Mouse (Mus musculus) gastrocnemius, postnatal 25 days (tissue): ENCODE measurements around the gene Plekha7. TPM values are rescaled to one million over a fixed set of nuclear protein-coding genes. Genes with fewer than 3 reads are reported as not detected.

Experiments used
- DNase-seq: peaks from one replicate; pipeline ENCODE4 v3.0.0; 2022
- total RNA-seq, 2 experiments: library from RNA; stranded (reverse); gene quantifications; 1 replicate in 1 of 2; 2 replicates in 1 of 2; pipeline ENCODE4 v1.2.3; 2021

Plekha7 gene
- total RNA-seq, 2 experiments from 2014 or later, result 1.4 to 1.7 TPM

- no peak for DNase-seq
Observed at GRCm38 (mm10) chr7:116221883-116222282, 86.3 kb downstream of the Plekha7 start.

- DNase-seq, result no peak
Observed at GRCm38 (mm10) chr7:116220103-116220707, 88.0 kb downstream of the Plekha7 start.

- no peak for DNase-seq
Observed at GRCm38 (mm10) chr7:116217747-116218146, 90.4 kb downstream of the Plekha7 start.

GRCm38 (mm10) chr7:116211904-116212303 lies 96.3 kb downstream of the Plekha7 start:
- no peak for DNase-seq

GRCm38 (mm10) chr7:116209926-116210631 lies 98.1 kb downstream of the Plekha7 start:
- DNase-seq, result no peak

GRCm38 (mm10) chr7:116208880-116209279 lies 99.3 kb downstream of the Plekha7 start:
- no peak for DNase-seq

- no peak for DNase-seq
Observed at GRCm38 (mm10) chr7:116206806-116207571, 101.2 kb downstream of the Plekha7 start.

GRCm38 (mm10) chr7:116205451-116205850 lies 102.7 kb downstream of the Plekha7 start:
- no peak for DNase-seq

- no peak for DNase-seq
Observed at GRCm38 (mm10) chr7:116202033-116202681, 106.0 kb downstream of the Plekha7 start.

GRCm38 (mm10) chr7:116200951-116201351 lies 107.2 kb downstream of the Plekha7 start:
- no peak for DNase-seq

GRCm38 (mm10) chr7:116200544-116200943 lies 107.6 kb downstream of the Plekha7 start:
- no peak for DNase-seq

- no peak for DNase-seq
Observed at GRCm38 (mm10) chr7:116198902-116199301, 109.3 kb downstream of the Plekha7 start.

- no peak for DNase-seq
Observed at GRCm38 (mm10) chr7:116198407-116198806, 109.8 kb downstream of the Plekha7 start.

GRCm38 (mm10) chr7:116196974-116197679 lies 111.0 kb downstream of the Plekha7 start:
- DNase-seq, result no peak

GRCm38 (mm10) chr7:116194996-116195395 lies 113.2 kb downstream of the Plekha7 start:
- no peak for DNase-seq

GRCm38 (mm10) chr7:116192966-116193365 lies 115.2 kb downstream of the Plekha7 start:
- no peak for DNase-seq

GRCm38 (mm10) chr7:116192096-116192595 lies 116.0 kb downstream of the Plekha7 start:
- no peak for DNase-seq

GRCm38 (mm10) chr7:116191138-116191537 lies 117.0 kb downstream of the Plekha7 start:
- peak; percentile 30 for DNase-seq

GRCm38 (mm10) chr7:116189708-116190107 lies 118.5 kb downstream of the Plekha7 start:
- DNase-seq, result no peak

- DNase-seq, result no peak
Observed at GRCm38 (mm10) chr7:116188391-116188790, 119.8 kb downstream of the Plekha7 start.

GRCm38 (mm10) chr7:116187521-116187920 lies 120.7 kb downstream of the Plekha7 start:
- DNase-seq, result no peak

- DNase-seq, result no peak
Observed at GRCm38 (mm10) chr7:116186847-116187246, 121.3 kb downstream of the Plekha7 start.
